Mouse (Mus musculus) heart, adult 8-10 months (tissue): ENCODE data around the gene Ghitm. TPM values are rescaled to one million over a fixed set of nuclear protein-coding genes. Genes with fewer than 3 reads are reported as not detected.

Experiments used
- DNase-seq: peaks from one replicate; pipeline ENCODE4 v3.0.0; 2022; ENCODE audit warnings: low spot score
- total RNA-seq, 4 experiments: library from RNA; stranded (reverse); gene quantifications; 2 replicates each; pipeline ENCODE4 v1.2.4; 2022

Ghitm gene
- total RNA-seq, 4 experiments from 2014 or later: 632 to 720 (median 680) TPM

GRCm38 (mm10) chr14:37102484-37102883 lies 32.6 kb downstream of the Ghitm start:
- no peak for DNase-seq

GRCm38 (mm10) chr14:37101531-37101930 lies 33.5 kb downstream of the Ghitm start:
- no peak for DNase-seq

GRCm38 (mm10) chr14:37097956-37098530 lies 37.0 kb downstream of the Ghitm start, which contains the start of gene Cdhr1:
Gene Cdhr1 (minus strand): TSS chr14:37098347.
- no peak for DNase-seq

- DNase-seq: no peak
These were observed 39.5 kb downstream of the Ghitm start for GRCm38 (mm10) chr14:37095556-37095955.

- no peak for DNase-seq
These were observed 40.6 kb downstream of the Ghitm start for GRCm38 (mm10) chr14:37094436-37094835.

- DNase-seq: no peak
These were observed 51.3 kb downstream of the Ghitm start for GRCm38 (mm10) chr14:37083755-37084154.

GRCm38 (mm10) chr14:37080724-37081123 lies 54.3 kb downstream of the Ghitm start:
- DNase-seq: no peak

Other genes starting within 250 kb of the Ghitm start
- gene Ccser2, start 166.5 kb downstream of the Ghitm start, total RNA-seq: 100 to 1,000 TPM; 111 to 141 (median 137) TPM
- not detected for gene Rgr, start 86.3 kb downstream of the Ghitm start, total RNA-seq
- gene Lrit1, start 80.4 kb downstream of the Ghitm start, total RNA-seq: not detected
- not detected for gene Lrit2, start 67.3 kb downstream of the Ghitm start, total RNA-seq
- gene Cdhr1, start 36.9 kb downstream of the Ghitm start, total RNA-seq: not detected
- gene 2610528A11Rik, start 21.2 kb downstream of the Ghitm start, total RNA-seq: not detected